Mouse (Mus musculus) cerebellum, adult 11-12 months (tissue): Measurements from ENCODE around the gene Dixdc1.

ENCODE experiments used
- DNase-seq: peaks from one replicate; pipeline ENCODE4 v3.0.0; 2022

The Dixdc1 gene

DNA sequence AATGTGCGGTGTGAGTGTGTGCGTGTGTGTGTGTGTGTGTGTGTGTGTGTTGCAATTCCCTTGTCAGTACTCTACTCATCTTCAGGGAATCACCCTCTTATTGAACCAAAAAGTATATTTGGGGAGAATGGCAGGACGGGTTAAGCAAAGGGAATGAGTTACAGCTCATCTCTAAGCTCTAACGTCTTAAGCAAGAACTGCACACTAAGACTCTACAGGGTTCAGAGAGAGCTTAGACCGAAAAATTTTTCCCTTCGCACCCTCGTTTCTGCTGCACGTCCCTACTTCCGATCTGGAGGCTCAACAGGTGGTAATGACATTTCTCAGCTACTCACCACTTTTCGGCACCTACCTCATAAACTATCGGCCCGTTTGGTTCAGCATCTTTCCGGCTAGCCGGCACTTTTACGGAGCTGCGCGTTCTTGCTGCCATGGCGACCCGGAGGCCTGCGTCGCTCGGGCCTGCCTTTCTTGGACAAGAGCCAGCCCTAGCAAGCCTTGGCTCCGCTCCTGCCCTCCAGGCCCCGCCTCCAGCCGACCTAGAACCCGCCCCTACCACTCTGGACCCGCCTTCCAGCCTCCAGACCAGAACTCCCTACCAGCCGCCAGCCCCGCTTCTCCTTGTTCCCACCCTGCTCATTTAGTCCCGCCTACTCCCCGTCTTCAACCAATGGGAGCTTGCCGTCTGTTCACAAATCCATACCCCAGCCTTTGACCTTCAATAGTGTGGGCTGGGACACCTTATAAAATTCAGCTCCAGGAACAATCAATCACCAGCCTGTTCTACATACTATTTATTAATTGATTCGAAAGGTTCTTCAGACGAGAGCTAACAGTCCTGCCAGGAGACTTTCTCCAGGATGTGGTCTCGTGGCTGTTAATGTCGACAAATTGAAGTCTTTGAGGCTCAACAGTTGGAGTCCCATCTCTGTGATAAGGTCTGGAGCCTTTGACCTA lies at the start of gene Dixdc1:
Gene Dixdc1, minus strand, starts transcription at position 604 of the 957 bp plus-strand sequence.
- peak; percentile 86 for DNase-seq

DNA sequence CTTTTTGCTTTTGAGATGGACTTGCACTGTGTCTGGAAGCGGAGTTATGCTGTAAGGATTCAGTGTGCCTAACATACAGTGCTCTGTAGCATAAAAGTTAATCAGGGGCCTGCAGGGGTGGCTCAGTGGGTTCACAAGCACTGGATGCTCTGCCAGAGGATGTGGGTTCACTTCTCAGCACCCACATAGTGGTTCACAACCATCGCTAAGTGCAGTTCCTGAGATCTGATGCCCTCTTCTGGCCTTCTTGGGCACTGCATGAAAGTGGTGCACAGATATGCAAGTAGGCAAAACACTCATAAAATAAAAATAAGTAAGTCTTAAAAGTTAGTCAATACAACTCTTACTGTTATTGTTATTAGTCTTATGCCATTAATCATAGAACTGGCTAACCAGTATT lies 42.8 kb upstream of the Dixdc1 start:
- no peak for DNase-seq

DNA sequence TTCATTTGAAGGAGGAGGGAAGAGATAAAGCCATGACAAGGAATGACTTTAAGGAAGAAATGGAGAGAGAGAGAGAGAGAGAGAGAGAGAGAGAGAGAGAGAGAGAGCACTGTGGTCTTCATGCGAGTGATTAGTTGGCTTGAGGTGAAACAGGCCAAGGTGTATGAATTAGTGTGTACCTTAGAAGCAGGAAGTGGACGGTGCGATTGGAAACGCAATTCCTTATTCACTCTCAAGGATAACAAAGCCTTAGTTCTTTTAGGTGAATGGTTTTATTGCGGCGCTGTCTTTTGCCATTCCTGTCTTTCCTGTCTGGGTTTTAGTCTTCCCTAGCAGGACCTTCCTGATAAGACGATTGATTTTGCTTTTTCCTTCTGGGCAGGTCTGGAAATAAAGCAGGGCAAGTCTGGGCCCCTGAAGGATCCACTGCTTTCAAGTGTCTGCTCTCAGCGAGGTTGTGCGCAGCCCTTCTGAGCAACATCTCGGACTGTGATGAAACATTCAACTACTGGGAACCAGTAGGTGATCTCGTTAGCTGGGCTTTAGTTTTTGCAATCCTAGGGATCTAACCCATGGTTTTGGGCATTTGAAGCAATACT lies 36.9 kb upstream of the Dixdc1 start:
- no peak for DNase-seq

DNA sequence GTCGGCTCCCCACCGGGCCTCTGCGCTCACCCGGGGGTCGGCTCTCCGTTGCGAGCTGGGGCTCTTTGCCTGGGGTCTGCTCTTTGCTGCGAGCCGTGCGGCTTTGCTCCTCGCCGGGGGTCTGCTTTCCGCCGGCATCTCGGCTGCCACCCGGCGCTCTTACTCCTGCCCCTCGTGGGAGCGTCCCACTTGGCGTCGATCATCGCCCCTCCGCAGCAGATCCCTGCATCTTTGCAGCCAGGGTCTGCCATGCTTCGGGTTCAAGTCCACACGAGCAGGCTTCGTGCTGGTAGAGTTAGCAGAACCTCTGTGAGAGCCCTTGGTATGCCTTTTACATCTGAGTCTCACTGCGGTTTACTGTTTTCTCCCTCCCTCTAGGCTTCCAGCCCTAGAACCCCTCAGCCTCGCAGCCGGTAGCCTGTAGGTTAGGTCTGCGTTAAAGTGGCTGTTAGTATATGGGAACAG lies 36.4 kb upstream of the Dixdc1 start:
- no peak for DNase-seq

DNA sequence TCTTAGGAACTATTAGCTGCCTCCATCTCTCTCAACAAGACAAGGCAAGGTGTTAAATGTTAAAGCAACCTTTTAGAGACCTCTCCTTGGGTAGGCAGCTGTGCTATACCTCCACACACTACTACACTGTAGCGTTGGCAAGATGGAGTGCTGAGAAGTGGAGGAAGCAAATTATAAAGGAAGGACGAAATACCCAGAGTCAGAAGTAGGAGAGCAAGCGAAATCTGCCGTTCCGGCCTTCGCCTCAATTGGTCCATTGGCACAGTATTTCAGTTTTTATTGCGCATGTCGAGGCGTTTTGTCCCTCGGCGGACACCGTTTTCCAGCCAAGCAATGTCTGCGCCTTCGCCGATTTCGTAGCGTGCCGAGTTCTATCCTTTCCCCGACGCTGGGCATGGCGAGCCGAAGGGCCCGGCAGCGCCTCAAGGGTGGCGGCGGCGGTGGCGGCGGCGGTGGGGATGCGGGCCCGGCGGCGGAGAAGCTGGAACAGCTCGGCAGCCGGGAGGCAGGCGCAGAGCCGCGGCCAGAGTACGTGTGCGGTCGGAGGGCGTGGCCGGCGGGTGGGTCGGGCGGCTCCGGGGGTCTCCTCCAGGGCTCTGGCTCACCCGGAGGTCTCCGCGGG lies 35.8 kb upstream of the Dixdc1 start, which contains the start of the genes Alg9 and 1110032A03Rik:
Gene Alg9, plus strand, starts transcription at position 29 of the 622 bp plus-strand sequence.
Gene 1110032A03Rik, minus strand, starts transcription at position 530 of the 622 bp plus-strand sequence.
- peak; percentile 86 for DNase-seq

DNA sequence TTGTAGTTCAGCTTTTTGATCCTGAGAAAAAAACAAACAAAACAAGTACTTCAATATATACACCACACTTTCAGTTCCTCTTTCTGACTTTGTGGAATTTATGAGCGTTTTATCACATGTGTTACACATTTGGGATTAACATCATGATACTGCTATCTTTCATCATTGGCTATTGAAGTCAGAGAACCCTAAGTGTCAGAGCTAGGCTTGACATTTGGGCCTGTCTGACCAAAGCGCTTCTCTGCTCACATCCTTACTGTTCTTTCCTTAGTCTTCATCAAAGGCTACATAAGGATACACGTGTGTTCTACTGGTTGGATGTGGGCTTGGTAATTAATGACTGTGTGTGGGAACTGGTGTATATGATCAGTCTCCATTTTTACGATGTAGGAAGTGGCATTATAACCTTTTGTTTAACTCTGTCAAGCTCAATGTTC lies 34.7 kb upstream of the Dixdc1 start:
- DNase-seq, result no peak

DNA sequence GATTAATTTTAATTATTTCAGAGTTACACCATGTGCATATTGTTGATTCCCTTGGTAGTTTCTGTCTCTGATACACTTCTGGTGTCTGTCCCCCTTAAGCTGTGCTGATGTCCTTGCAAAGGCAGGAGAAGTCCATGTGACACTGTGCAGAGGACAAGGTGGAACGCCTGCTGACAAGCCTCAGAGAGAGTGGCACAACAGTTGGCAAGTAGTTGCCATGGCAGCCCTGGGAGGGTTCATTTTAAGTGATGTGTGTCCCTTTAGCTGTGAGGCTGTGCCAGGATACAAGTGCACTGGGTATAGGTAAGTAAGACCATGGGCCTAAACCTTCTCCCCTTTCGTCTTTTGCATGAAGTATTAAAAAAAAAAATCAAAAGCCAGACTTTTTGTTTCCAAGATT lies 30.7 kb upstream of the Dixdc1 start:
- no peak for DNase-seq

DNA sequence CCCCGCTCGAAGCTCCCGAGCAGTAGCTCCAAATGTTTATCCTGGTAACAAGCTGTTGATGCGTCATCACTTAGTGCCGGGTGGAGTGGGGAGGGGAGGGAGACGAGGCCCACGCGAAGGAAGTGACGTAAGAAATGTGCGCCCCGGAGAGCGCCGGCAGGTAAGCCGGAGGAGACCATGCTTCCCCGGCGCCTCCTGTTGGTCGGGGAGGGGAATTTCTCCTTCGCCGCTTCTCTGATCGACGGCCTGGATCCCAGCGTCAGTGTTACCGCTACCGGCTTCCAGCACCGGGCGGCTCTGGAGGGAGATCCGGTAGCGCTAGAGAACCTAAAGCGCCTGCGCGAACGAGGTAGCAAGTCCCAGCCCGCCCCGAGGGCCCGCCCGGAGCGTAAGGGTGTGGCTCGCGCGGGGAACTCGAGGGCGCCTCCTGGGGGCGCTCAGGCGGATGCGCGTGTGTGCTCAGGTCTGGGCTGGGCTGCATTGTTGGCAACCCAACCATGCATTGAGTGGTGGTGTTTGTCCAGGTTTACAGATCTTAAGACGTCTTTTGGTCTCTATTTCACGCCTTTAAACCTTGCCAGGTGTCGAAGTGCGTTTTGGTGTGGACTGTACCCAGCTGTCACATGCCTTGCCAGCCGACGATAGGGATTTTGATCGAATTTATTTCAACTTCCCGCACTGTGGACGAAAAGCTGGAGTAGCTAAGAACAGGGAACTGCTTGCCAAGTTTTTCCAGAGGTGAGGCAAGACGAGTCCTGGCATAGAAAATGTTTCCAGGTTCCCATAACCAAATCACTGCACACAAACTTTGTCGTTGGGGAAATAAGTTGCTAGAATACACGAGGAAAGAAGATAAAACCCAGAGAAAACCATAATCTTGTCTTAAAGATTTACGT lies 29.0 kb upstream of the Dixdc1 start, which contains the start of gene Fdxacb1:
Gene Fdxacb1, plus strand, starts transcription at position 130 of the 896 bp plus-strand sequence.
- DNase-seq, result peak; percentile 99

DNA sequence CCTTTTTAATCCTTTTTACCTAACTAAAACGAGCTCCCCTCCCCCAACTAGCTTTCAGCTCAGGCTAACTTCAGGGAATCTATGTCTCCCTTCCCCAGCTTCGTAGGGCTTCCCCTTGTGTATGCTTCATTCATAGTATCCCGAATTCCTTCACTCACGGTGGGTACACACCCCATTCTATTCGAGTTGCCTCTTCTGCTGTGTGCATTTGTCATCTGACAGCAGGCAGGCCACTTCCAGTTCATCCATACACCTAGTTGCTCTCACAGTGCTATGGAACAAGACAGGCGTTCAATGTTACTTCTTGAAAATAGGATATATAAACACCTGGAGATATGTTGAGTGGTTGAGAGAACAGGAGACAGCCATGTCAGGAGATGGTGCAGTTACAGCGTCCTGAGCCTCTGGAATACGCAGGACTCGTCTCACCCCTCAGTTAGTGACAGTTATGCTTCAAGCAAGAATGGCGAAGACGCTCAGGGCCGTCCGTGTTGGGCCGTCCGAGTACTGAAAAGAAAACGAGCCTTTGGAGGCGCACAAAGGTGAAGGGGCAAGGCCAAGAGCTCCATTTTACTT lies 28.3 kb upstream of the Dixdc1 start:
- no peak for DNase-seq

DNA sequence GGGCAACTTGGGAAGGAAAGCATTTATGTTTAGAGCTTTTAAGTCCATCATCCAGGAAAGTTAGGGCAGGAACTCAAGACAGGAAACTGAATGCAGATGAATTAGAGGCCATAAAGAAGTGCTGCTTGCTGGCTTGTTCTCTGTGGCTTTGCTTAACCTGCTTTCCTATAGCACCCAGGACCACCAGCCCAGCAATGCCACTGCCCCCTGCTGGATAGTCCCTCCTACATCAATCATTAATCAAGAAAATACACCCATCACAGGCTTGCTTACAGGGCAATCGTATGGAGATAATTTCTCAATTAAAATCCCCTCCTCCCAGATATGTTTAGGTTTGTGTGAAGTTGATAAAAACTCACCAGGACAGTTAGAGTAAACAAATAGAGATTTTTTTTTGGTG lies 24.0 kb upstream of the Dixdc1 start:
- DNase-seq, result no peak

DNA sequence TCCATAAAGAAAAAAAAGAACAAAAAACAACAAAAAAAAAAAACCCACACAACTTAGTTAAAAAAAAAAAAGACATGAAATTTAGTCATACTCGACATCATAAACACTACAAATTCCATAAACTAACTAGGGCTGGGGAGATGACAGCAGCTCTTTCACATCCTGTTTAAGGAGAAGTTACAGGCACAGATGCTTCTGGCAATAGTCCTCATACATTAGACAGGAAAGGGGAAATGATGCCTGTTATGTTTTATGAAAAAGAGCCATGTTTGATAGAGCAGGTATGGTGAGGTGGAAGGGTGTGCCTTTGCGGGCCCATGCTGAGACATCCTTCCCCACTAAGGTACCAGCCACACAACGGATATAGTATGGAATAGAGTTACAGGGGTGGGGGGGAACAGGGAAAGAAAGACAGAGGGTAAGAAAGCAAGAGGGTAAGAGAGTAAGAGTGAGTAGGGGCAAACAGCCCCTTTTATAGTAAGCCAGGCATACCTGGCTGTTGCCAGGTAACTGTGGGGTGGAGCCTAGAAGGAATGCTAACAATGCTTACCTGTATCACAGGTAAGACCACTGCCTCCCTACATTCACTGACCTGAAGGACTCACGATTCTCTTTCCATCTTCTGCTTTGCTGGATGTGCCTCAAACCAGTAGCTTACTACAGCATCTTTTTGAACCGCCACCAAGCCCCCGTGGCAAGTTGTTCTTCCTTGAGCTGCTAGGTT lies 22.4 kb upstream of the Dixdc1 start:
- no peak for DNase-seq

DNA sequence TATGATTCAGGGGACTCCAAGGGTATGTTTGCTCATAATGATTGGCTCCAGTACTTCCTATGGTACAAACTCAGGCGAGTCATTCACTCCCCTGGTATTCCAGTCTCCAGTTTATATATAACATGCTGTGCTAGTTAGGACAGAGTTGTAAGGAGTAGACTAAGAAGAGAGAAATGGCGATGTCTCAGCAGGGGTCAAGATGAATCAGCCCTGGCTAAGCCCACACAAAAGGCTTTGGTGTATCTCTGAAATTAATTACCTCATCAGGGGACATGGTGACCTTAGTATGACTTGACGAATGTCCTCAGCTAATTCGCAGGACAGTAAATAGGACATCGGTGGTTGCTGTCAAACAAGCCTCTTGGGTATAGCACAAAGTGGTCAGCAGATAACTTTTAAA lies 17.4 kb upstream of the Dixdc1 start:
- no peak for DNase-seq

DNA sequence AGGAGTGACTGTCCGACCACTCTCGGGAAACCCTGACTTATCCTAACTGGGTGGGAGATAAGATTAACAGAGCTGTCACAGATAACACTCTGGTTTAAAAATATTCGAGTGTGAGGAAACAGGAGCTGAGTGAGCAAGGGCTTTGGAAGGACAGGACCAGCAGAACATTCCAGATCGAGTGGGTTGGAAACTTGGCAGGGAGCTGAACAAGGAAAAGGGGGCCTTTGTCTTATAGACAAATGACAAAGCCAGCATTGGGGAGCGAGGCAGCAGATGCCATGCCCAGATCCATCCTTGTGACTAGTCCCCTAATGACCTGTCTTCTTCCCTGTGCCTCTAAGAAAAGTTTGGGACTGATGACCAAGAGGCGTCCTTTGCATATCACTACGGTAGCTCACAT lies 14.6 kb upstream of the Dixdc1 start:
- DNase-seq, result no peak

DNA sequence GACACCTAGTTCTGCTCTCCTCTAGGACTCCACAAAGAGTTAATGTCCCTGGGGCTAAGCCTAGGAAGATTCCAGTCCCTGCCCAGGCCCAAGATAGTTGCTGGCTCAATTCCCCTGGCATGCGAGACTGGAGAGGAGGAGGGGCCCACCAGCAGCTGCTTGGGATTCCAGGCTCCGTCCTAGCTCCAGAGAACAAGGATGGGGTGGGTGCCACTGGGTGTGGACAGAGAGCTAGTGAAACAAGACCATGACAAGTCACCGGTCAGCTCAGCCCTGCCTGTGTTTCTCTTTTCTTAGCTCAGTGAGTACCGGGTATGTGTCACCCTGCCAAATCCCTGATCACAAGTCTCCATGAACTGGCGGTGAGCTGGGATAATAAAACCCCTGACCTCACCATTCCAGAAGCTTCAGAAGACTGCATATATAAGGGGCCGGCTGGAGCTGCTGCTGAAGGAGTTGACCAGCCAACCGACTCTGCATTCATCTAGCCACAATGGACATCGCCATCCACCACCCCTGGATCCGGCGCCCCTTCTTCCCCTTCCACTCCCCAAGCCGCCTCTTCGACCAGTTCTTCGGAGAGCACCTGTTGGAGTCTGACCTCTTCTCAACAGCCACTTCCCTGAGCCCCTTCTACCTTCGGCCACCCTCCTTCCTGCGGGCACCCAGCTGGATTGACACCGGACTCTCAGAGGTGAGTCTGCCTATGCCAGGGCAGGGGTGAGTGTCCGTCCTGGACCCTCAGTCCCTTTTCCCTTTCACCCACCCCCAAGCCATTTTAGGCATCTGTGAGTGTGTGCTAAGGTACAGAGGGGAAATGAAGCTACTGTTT lies 13.7 kb upstream of the Dixdc1 start:
- peak; percentile 80 for DNase-seq

DNA sequence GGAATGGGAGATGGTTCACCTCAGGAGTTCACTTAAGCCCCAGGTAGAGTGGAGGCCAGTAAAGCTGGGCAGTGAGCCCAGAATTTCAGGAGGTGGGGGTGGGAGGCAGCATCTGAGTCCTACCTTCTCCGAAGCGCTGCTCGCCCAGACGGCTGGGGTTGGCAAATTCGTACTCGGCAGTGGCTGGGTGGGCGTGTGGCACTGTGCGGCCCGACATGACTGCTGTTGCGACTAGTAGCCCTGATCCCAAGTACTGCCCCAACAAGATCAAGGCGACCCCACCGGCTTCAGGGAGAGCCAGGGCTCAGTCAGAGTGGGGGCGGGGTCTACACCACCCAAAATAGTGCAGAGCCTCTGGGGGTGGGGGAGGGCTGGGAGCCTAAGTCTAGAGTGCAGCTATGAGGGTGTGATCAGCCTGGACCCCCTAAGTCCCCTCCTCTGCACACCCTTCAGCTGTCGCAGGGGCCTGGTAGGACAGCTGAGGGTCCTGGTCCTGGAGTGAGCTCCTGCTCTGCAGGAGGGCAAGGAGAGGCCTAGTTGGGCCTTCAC lies 12.8 kb upstream of the Dixdc1 start, which contains the start of gene Hspb2:
Gene Hspb2, minus strand, starts transcription at position 301 of the 549 bp plus-strand sequence.
- peak; percentile 45 for DNase-seq

DNA sequence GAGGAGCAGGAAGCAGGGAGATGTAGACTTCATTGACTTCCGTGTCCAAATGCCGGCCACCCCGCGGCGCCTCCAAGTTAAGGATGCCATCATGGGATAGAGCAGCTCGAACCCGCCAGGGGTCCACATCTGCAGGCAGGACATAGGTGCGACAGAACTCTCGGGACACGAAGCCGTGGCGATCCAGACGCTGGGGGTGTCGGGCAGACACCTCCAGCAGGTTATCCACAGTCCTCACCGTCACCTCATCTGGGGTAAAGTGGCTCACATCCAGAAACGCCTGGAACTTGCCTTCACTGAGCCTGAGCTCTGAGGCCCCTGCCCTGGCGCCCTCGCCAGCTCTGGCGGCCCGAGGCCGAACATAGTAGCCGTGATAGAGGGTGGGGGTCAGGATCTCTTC lies 12.0 kb upstream of the Dixdc1 start, which contains the start of gene Cryab:
Gene Cryab, plus strand, starts transcription at position 3 of the 400 bp plus-strand sequence.
- DNase-seq, result no peak

DNA sequence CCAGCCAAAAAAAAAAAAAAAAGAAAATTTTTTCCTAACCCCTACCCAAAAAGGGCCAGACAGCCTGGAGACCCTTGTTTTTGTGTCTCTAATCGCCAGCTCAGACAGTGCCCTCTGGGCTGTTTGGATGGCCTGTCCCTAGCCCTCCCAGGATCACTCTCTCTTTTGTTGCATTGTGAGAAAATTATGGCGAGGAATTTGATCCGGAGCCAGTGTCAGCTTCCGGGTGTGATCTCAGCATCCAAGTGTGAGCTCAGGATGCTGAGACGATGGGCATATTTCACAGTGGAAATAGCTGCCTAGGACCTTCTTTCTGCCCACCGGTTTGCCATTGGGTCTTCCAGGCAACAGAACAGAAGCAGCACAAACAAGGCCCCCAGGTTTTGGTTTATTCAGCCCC lies 11.4 kb upstream of the Dixdc1 start:
- DNase-seq, result no peak

DNA sequence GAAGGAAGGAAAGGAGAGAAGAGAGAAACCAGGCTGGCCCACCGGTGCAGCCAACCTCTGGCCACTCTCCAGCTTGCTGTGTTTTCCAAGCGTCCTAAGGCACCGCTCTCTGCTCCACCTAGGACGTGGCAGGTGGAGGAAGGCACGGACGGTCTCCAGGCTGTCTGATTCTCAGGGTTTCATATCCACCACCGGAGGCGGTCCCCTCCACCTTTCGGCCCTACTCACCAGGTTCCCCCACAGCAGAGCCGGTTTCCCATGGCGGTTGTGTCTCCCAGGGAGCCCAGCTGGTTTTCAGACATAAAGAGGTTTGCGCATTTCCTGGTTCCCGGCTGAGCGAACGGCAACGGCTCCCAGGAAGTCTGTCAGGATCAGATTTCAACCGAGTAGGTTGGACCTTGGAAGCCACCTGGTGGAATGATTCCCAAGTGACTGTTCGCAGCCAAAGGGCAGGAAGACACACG lies 6.9 kb upstream of the Dixdc1 start, which contains the start of gene 2310030G06Rik:
Gene 2310030G06Rik, minus strand, starts transcription at position 323 of the 464 bp plus-strand sequence.
- no peak for DNase-seq

DNA sequence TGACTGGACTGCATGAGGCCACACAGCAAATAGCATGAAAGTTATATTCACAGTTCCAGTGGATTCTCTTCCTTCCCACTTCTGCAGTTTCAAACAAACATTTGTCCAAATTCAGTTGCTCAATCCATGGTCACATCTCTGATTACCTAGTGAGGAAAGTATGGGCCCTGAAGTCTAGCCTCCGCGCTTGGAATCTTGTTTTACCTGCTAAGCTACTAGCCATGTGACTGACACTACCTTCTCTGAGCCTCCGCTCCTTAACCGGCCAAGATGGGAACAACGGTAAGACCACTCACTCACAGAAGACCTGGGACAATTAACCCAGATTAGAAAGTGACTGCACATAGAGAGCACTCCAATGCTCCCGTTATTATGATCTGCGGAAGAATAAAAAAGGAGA lies 6.5 kb upstream of the Dixdc1 start:
- no peak for DNase-seq
